ENCODE assay signal across 8 mouse cellular contexts in the genomic region with DNA sequence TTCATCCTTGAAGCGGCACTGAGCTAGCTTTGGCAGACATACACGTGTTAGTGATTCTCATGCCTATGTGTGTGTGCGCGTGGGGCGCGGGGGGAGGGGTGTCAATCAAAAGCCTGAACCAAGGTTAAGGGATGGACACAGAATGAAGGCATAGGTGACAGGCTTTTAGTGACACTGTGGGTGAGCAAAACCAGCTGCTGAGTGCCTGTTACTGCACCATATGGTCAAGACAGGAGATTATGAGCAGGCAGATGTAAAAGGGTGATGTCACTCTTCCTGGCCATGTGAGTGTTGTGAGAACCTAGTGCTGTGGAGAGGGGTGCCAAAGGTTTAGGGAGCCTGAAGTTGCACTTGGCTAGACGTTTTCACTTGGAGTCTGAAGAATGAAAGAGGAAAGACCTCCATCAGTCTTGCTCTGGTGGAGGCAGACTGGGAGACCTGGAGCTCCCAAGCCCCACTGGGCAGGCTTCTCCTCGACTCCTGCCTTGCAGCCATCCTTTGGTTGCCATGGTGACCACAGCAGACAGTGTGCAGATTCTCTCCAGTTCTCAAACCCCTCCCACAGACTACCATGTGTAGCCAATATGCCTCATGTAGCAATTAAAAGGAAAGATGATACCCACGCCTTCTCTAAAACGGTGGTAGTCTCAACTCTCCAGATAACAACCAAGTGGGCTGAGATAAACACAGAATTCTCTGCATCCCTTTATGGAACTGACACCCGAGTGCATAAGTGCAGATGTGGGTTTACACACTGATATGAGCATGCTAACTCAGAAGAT. TPM values are rescaled to one million over a fixed set of nuclear protein-coding genes. Genes with fewer than 3 reads are reported as not detected.
A peak's percentile ranks its signal among the peaks of the same experiment; 100 is the strongest.
DNase-seq lines count a peak whose midpoint lies in the region; ATAC-seq lines count a peak whose summit lies in the region.

No protein-coding gene starts in this region.

- H3K27ac ChIP-seq in liver, embryonic 16.5 days (ENCODE audit: low read length): peak overlapping the region; percentile 73

- H3K9me3 ChIP-seq in liver, embryonic 16.5 days (replicated peaks; ENCODE audit: control insufficient read depth, low read length): no peaks in the 10 kb centered on the region

- peak; percentile 9 for DNase-seq in ES-CJ7 (ENCODE audit: low read depth, low spot score)
- peak; percentile 86 for DNase-seq in brain, embryonic 18.5 days (ENCODE audit: low read depth, low spot score)
- peak; percentile 66 for DNase-seq in forelimb bud, embryonic 11.5 days (ENCODE audit: low read depth, low spot score)
- DNase-seq in layer of hippocampus, adult 8-10 months (ENCODE audit: low spot score in 2 of 2): peak; percentile 80 to 87
- DNase-seq in right cerebral cortex, postnatal 4 days: peak; percentile 63
- DNase-seq in cerebellum, postnatal 36 days: no peak
- DNase-seq in kidney, postnatal 36 days: no peak

- ATAC-seq in liver, embryonic 16.5 days (ENCODE audit: low read depth): peak; percentile 79

- H3K36me3 ChIP-seq in liver, embryonic 16.5 days (ENCODE audit: control insufficient read depth, insufficient read depth): no peaks in the 10 kb centered on the region

- H3K4me1 ChIP-seq in liver, embryonic 16.5 days (ENCODE audit: control insufficient read depth, low read depth, low read length): peaks cover 48% of the 10 kb centered on the region

- no peak overlapping the region for H3K9ac ChIP-seq in liver, embryonic 16.5 days (ENCODE audit: low read depth, low read length)

- 0 out of 2 replicates have a peak overlapping the region, but pooled peaks have one; percentile 10 for H3K4me2 ChIP-seq in liver, embryonic 16.5 days (ENCODE audit: low read depth, low read length)

- WGBS in liver, embryonic 16.5 days (ENCODE audit: insufficient replicate concordance): 48% methylated on average over 11 of the region's 11 CpGs

- H3K27me3 ChIP-seq in liver, embryonic 16.5 days (ENCODE audit: control insufficient read depth, insufficient read depth, low read depth, low read length): no peaks in the 10 kb centered on the region

- no peak overlapping the region for H3K4me3 ChIP-seq in liver, embryonic 16.5 days (ENCODE audit: low read depth, low read length)

RNA-seq across cellular contexts. Expression of a gene that starts 5.5 kb away (rescaled TPM):
- 10 to 100 TPM; 69.2 to 92.1 (median 76.4) TPM for total RNA-seq in layer of hippocampus, adult 8-10 months (2022)
- polyA plus RNA-seq in liver, embryonic 16.5 days (2015; fragmentation: Nextera tagmentation; extraction: Ambion mirVana): 3.2 and 4.4 TPM in 2 replicates

Comparison
In these comparisons a context has a peak if more than half of its experiments do, and no peak if none do; other contexts are left out.
1. DNase-seq: peak in ES-CJ7 (single experiment), brain, embryonic 18.5 days (single experiment), forelimb bud, embryonic 11.5 days (single experiment), layer of hippocampus, adult 8-10 months (2 of 2) and right cerebral cortex, postnatal 4 days (single experiment); none in cerebellum, postnatal 36 days (0 of 2) and kidney, postnatal 36 days (0 of 2).